Mouse (Mus musculus): ENCODE data around the gene Hdac4. TPM values are rescaled to one million over a fixed set of nuclear protein-coding genes. Genes with fewer than 3 reads are reported as not detected.

The Hdac4 gene
- polyA plus RNA-seq, 1 experiment, result 0.35 TPM

- no peak for TF ChIP-seq GATA1 (IDR thresholded peaks at IDR 0.05; ENCODE audit: low read length)
- TF ChIP-seq TAL1 (IDR thresholded peaks at IDR 0.05; ENCODE audit: low read length), result no peak
- Histone ChIP-seq H3K9me3 (ENCODE audit: control insufficient read depth, low read length) (no peaks in the 10 kb centered on the region), H3K4me3 (replicated peaks) (no peak overlapping the region), H3K27me3 (ENCODE audit: control insufficient read depth) (no peaks in the 10 kb centered on the region), H3K4me1 (ENCODE audit: control insufficient read depth) (peaks cover 51% of the 10 kb centered on the region), H3K36me3 (ENCODE audit: control insufficient read depth) (no peaks in the 10 kb centered on the region)
Observed at GRCm38 (mm10) chr1:92127366-92127765, 68.1 kb downstream of the Hdac4 start.

GRCm38 (mm10) chr1:92124497-92125201 is 70.8 kb downstream of the Hdac4 start:
- Histone ChIP-seq H3K9me3 (ENCODE audit: control insufficient read depth, low read length) (no peaks in the 10 kb centered on the region), H3K4me1 (ENCODE audit: control insufficient read depth) (peaks cover 39% of the 10 kb centered on the region), H3K36me3 (ENCODE audit: control insufficient read depth) (no peaks in the 10 kb centered on the region), H3K4me3 (replicated peaks) (no peak overlapping the region), H3K27me3 (ENCODE audit: control insufficient read depth) (no peaks in the 10 kb centered on the region)
- TF ChIP-seq TAL1 (IDR thresholded peaks at IDR 0.05; ENCODE audit: low read length) (no peak), GATA1 (IDR thresholded peaks at IDR 0.05; ENCODE audit: low read length) (no peak)

GRCm38 (mm10) chr1:92119303-92119702 is 76.2 kb downstream of the Hdac4 start:
- Histone ChIP-seq H3K36me3 (ENCODE audit: control insufficient read depth) (no peaks in the 10 kb centered on the region; the same call in 1 of the 2 replicates), H3K9me3 (ENCODE audit: control insufficient read depth, low read length) (no peaks in the 10 kb centered on the region), H3K27me3 (ENCODE audit: control insufficient read depth) (no peaks in the 10 kb centered on the region), H3K4me3 (replicated peaks) (no peak overlapping the region), H3K4me1 (ENCODE audit: control insufficient read depth) (peaks cover 7% of the 10 kb centered on the region)
- TF ChIP-seq TAL1 (IDR thresholded peaks at IDR 0.05; ENCODE audit: low read length) (no peak), GATA1 (IDR thresholded peaks at IDR 0.05; ENCODE audit: low read length) (no peak)

- Histone ChIP-seq H3K36me3 (ENCODE audit: control insufficient read depth) (no peaks in the 10 kb centered on the region; the same call in 1 of the 2 replicates), H3K27me3 (ENCODE audit: control insufficient read depth) (no peaks in the 10 kb centered on the region), H3K9me3 (ENCODE audit: control insufficient read depth, low read length) (no peaks in the 10 kb centered on the region), H3K4me3 (replicated peaks) (no peak overlapping the region), H3K4me1 (ENCODE audit: control insufficient read depth) (peaks cover 4% of the 10 kb centered on the region)
- TF ChIP-seq GATA1 (IDR thresholded peaks at IDR 0.05; ENCODE audit: low read length) (no peak), TAL1 (IDR thresholded peaks at IDR 0.05; ENCODE audit: low read length) (no peak)
Observed at GRCm38 (mm10) chr1:92117597-92117996, 77.9 kb downstream of the Hdac4 start.

- no peaks in the 10 kb centered on the region for H3K9me3 ChIP-seq (ENCODE audit: control insufficient read depth, low read length)
- H3K4me1 ChIP-seq (ENCODE audit: control insufficient read depth), result no peaks in the 10 kb centered on the region; the same call in 1 of the 2 replicates
- H3K36me3 ChIP-seq (ENCODE audit: control insufficient read depth), result no peaks in the 10 kb centered on the region; the same call in 1 of the 2 replicates
- TF ChIP-seq TAL1 (IDR thresholded peaks at IDR 0.05; ENCODE audit: low read length), result no peak
- no peak for TF ChIP-seq GATA1 (IDR thresholded peaks at IDR 0.05; ENCODE audit: low read length)
- no peaks in the 10 kb centered on the region for H3K27me3 ChIP-seq (ENCODE audit: control insufficient read depth)
- H3K4me3 ChIP-seq (replicated peaks), result no peak overlapping the region
Observed at GRCm38 (mm10) chr1:92116169-92116568, 79.3 kb downstream of the Hdac4 start.

- Histone ChIP-seq H3K4me3 (replicated peaks) (no peak overlapping the region), H3K4me1 (ENCODE audit: control insufficient read depth) (no peaks in the 10 kb centered on the region; the same call in 1 of the 2 replicates), H3K9me3 (ENCODE audit: control insufficient read depth, low read length) (no peaks in the 10 kb centered on the region), H3K36me3 (ENCODE audit: control insufficient read depth) (no peaks in the 10 kb centered on the region; the same call in 1 of the 2 replicates), H3K27me3 (ENCODE audit: control insufficient read depth) (no peaks in the 10 kb centered on the region)
- no peak for TF ChIP-seq TAL1 (IDR thresholded peaks at IDR 0.05; ENCODE audit: low read length)
- TF ChIP-seq GATA1 (IDR thresholded peaks at IDR 0.05; ENCODE audit: low read length), result no peak
Observed at GRCm38 (mm10) chr1:92114091-92114490, 81.4 kb downstream of the Hdac4 start.

- Histone ChIP-seq H3K9me3 (ENCODE audit: control insufficient read depth, low read length) (no peaks in the 10 kb centered on the region), H3K4me3 (replicated peaks) (no peak overlapping the region), H3K36me3 (ENCODE audit: control insufficient read depth) (no peaks in the 10 kb centered on the region; the same call in 1 of the 2 replicates), H3K27me3 (ENCODE audit: control insufficient read depth) (no peaks in the 10 kb centered on the region), H3K4me1 (ENCODE audit: control insufficient read depth) (no peaks in the 10 kb centered on the region; the same call in 1 of the 2 replicates)
- TF ChIP-seq GATA1 (IDR thresholded peaks at IDR 0.05; ENCODE audit: low read length) (no peak), TAL1 (IDR thresholded peaks at IDR 0.05; ENCODE audit: low read length) (no peak)
Observed at GRCm38 (mm10) chr1:92113243-92114009, 82.1 kb downstream of the Hdac4 start.

- Histone ChIP-seq H3K4me3 (replicated peaks) (no peak overlapping the region), H3K27me3 (ENCODE audit: control insufficient read depth) (no peaks in the 10 kb centered on the region), H3K9me3 (ENCODE audit: control insufficient read depth, low read length) (no peaks in the 10 kb centered on the region), H3K4me1 (ENCODE audit: control insufficient read depth) (no peaks in the 10 kb centered on the region; the same call in 1 of the 2 replicates), H3K36me3 (ENCODE audit: control insufficient read depth) (no peaks in the 10 kb centered on the region; the same call in 1 of the 2 replicates)
- no peak for TF ChIP-seq GATA1 (IDR thresholded peaks at IDR 0.05; ENCODE audit: low read length)
- TF ChIP-seq TAL1 (IDR thresholded peaks at IDR 0.05; ENCODE audit: low read length), result no peak
Observed at GRCm38 (mm10) chr1:92112591-92112990, 82.9 kb downstream of the Hdac4 start.

GRCm38 (mm10) chr1:92111551-92111950 is 83.9 kb downstream of the Hdac4 start:
- Histone ChIP-seq H3K4me1 (ENCODE audit: control insufficient read depth) (no peaks in the 10 kb centered on the region; the same call in 1 of the 2 replicates), H3K9me3 (ENCODE audit: control insufficient read depth, low read length) (no peaks in the 10 kb centered on the region), H3K4me3 (replicated peaks) (no peak overlapping the region), H3K36me3 (ENCODE audit: control insufficient read depth) (no peaks in the 10 kb centered on the region; the same call in 1 of the 2 replicates), H3K27me3 (ENCODE audit: control insufficient read depth) (no peaks in the 10 kb centered on the region)
- no peak for TF ChIP-seq TAL1 (IDR thresholded peaks at IDR 0.05; ENCODE audit: low read length)
- no peak for TF ChIP-seq GATA1 (IDR thresholded peaks at IDR 0.05; ENCODE audit: low read length)
